Mouse (Mus musculus) ES-Bruce4 (cell line): Measurements from ENCODE around the gene Dhrs9.

Experiments
- CTCF ChIP-seq: IDR thresholded peaks from one replicate; pipeline ENCODE4 v1.8.1; 2011; ENCODE audit warnings: low read depth, low read length
- EP300 ChIP-seq: IDR thresholded peaks from 2 replicates; pipeline ENCODE4 v1.6.1; 2011; ENCODE audit warnings: low read depth, low read length; ENCODE audit not compliant: insufficient read depth
- POLR2A ChIP-seq: IDR thresholded peaks from one replicate; pipeline ENCODE4 v1.8.1; 2011; ENCODE audit warnings: low read length; ENCODE audit not compliant: insufficient read depth

GRCm38 (mm10) chr2:69414539-69414938, 34.3 kb downstream of the Dhrs9 start:
- TF ChIP-seq EP300 (no peak), POLR2A (no peak), CTCF (no peak)
